Mouse (Mus musculus) liver, embryonic 14.5 days (tissue): ENCODE results near the gene Tnip1.

Experiments used
- CTCF ChIP-seq: IDR thresholded peaks from 2 replicates; pipeline ENCODE4 v1.5.1; 2016; ENCODE audit warnings: antibody characterized with exemption, low read depth, control low read depth
- EP300 ChIP-seq: IDR thresholded peaks from 2 replicates; pipeline ENCODE4 v1.6.1; 2016; ENCODE audit warnings: antibody characterized with exemption, low read depth

DNA sequence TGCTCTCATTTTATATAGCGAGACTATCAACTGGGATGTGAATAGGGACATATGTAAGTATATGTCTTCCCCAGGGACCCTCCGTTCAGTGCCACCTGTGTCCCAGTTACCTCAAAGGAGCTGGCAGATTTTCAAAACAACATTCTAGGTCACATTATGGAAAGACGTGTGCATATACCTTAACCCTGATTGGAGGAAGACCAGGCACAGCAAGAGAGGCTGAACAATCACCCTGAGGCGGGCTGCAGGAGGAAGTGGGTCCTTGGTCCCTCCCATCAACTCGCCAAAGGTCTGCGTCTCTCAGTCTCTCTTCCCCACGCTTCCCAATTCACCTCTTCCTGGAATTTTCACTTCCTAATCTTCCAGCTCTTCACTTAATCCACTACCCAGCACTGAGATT lies 5.8 kb downstream of the Tnip1 start:
- TF ChIP-seq CTCF: no peak
- no peak for TF ChIP-seq EP300
